Mouse (Mus musculus): ENCODE measurements around the gene Slc29a1.
A peak's percentile ranks its signal among the peaks of the same experiment; 100 is the strongest.
"Not testable (repeated sequence)": the region's sequence is repeated elsewhere in the genome, so short reads cannot be mapped to it uniquely, and the experiment has no call there.

The Slc29a1 gene

GRCm38 (mm10) chr17:45599446-45600242 is at the start of gene Slc29a1:
Slc29a1 (minus strand) TSS chr17:45599606.
- DNase-seq = peak; percentile 84

GRCm38 (mm10) chr17:45644185-45644584 is 44.8 kb upstream of the Slc29a1 start:
- DNase-seq = no peak

- peak; percentile 72 for DNase-seq
Observed at GRCm38 (mm10) chr17:45642701-45643100, 43.3 kb upstream of the Slc29a1 start.

DNA sequence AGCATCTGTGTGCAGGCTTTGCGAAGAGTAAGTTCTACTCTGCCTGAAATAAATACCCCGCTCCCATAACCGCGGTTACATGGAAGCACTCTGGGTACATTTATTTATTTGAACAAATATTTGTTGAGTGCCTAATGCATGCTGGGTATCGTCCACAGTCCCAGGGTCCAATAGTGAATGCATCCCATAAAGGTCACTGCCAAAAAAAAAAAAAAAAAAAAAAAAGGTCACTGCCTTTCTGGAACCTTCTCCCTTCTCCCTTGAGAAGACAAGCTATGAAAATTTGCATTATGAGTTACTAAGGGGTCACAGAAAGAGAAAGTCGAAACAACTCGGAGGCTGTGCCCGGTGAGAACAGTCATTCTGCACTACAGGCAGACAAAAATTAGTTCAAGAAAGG is 42.6 kb upstream of the Slc29a1 start:
- no peak for DNase-seq

DNA sequence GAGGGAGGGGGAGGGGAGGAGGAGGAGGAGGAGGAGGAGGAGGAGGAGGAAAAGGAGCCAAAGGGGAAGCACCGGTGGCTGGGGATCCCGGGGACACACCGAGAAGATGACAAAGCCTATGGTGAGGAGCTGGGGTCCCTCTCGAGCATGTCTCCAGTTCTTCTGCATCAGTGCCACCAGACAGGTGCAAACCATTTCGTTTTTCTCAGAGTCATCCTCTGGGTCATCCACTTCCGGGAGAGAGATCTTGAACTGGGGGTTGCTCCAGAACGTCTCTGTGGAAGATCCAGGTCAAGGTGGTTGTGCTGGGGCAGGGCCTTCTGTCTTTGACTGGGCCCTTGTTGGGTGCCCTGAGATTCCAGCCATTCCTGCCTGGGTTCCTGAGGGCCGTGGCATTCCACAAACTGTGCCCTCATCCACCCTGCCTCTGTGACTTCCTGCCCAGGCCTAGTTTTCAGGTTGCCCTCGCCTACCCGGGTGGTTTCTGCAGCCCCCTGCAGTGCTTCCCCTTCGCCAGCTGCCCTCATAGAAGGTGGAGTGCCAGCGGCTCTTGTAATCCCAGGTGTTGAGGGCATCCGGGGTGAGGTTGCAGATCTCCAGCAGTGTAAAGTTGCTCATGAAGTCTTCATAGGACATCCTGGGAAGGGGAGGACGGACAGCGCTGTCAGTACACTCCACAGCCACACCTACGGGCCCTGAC is 39.3 kb upstream of the Slc29a1 start:
- DNase-seq = no peak

DNA sequence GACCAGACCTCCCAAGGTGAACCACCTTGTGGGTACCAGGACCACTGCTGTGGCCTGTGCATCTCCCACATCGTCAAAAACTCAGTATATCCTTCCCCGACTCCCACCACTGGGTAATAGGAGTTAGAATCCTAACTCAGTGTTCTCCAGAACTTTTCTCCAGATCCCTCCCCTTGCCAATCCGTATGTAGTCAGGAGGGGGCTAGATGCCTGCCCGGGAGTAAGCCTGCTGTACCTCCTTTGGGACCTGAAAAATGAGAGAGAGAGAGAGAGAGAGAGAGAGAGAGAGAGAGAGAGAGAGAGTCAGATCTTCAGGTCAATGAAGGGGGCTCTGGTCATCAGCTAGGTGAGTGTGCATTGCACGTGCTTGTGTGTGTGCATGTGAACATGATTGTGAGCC is 34.6 kb upstream of the Slc29a1 start:
- no peak for DNase-seq

- no peak for DNase-seq
Observed at GRCm38 (mm10) chr17:45631940-45632339, 32.5 kb upstream of the Slc29a1 start.

- DNase-seq = no peak
Observed at GRCm38 (mm10) chr17:45630992-45631391, 31.6 kb upstream of the Slc29a1 start.

- DNase-seq = peak; percentile 74
Observed at GRCm38 (mm10) chr17:45629861-45630694, 30.7 kb upstream of the Slc29a1 start.

DNA sequence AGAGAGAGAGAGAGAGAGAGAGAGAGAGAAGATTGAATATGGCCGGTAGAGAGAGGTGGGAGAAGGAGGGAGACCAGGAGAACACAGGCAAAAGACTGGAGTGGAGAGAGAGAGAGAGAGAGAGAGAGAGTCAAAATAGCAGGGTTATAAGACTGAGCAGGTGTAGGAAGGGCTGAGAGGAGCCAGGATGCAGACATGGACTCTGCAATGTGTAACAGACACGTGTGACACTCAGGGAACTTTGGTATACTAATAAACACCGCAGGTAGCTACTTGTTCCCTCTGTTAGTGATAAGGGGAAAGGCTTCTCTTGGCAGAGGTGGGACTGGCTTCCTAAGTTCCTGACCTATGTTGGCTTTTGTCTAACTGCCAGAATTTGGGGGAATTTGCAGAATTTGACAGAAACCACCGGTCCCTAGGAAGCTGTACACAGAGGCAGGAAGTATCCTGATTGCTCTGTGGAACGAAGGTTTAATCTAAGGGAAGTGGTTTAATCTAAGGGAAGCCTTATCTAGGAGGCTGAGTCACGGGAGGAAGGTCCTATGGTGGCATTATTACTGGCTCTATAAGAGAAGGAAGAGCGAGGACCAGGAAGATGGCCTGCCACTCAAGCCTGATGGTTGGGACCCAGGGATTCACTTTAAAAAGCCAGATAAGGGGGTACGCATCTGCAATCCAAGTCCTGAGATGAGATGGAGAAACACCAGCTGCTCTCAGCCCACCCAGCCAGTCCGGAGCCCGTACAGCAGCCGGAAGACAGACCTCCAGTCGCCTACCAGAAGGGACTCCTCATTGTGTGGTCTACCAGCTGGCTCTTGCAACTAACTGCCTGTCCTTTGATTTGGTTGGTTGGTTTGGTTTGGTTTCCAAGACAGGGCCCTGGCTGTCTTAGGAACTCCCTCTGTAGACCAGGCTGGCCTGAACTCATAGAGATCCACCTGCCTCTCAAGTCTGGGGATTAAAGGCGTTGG is 29.8 kb upstream of the Slc29a1 start:
- DNase-seq = peak; percentile 53

DNA sequence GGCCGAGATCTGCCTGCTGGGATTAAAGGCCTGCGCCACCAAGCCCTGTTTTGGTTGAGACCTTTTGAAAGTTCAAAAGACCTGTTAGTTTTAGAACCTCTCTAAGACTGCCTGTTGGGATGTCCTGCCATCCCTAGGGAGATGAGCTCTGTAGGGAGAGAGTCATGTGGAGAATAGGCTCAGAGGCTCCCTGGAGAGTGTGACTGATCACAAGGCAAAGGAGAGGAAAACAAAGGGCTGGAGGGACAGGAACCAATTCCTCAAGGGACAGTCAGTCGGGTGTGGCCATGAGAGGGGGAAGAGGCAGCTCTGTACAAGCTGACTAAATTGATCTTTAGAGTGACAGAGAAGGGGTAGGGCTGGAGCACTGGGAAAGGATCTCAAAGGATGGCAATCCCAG is 28.8 kb upstream of the Slc29a1 start:
- no peak for DNase-seq

GRCm38 (mm10) chr17:45626577-45627134 is 27.2 kb upstream of the Slc29a1 start:
- peak; percentile 84 for DNase-seq

DNA sequence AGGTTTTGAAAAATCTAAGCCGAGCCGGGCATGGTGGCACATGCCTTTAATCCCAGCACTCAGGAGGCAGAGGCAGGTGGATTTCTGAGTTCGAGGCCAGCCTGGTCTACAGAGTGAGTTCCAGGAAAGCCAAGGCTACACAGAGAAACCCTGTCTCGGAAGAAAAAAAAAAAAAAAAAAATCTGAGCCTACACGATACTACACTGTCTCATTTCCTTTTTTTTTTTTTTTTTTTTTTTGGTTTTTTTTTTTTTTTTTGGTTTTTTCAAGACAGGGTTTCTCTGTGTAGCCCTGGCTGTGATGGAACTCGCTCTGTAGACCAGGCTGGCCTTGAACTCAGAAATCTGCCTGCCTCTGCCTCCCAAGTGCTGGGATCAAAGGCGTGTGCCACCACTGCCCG is 24.0 kb upstream of the Slc29a1 start:
- not testable (repeated sequence) for DNase-seq

DNA sequence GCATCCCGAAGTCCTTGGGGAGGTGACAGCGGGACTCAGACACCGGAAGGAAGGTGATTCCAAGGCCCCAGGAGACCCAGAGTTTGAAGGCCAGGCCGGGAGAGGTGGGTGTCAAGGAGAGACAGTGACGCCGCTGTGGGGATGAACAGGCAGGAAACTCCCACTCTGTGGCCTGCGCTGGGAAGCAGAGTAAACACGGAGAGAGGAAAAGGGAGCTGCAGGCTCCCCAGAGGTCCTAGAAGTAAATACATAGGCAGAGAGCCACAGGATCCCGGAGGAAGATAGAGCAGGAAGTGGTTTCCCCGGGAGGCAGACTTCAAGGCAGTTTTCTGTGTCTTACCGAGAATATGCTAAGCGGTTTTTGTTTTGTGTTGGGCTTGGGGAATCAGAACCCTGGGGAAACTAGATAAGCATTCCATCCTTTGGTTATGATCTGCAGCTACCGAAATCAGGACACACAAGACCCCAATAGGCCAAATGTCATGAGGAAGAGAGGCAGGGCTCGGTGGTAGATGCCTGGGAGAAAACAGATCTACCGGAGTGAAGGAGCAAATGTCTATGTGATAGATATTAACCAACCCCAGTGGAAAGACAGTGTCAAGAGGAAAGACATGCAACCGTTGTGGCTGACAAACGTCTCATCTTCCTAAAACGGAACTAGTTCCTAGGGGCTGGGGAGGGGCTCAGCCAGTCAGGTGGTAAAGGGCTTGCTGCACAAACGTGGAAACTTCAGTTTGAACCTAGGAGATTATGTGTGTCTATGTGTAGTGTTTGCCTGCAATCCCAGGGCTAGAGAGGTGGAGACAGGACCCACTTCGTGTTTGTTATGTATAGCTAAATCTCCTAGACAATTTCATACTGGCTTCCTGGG is 20.2 kb upstream of the Slc29a1 start:
- peak; percentile 65 for DNase-seq

DNA sequence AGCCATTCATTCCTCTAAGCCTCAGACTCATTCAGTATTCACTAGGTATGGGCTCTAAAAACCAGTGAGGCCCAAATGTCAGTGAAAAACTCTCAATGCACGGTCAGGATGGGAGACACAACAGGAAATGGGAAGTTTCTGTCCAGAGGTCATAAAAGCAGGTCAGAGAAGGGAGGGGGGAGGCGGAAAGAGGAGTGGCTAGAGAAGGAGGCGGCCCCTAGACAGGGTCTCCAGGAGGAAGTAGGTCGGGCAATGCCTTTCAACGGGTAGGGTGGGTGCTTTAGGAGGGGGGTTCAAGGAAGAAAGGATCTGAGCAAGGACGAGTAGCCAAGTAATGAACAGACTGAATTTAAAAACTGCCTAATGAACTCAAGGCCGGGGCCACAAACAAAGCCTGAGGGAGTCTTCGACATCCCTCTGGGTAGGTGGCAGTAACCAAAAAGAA is 19.6 kb upstream of the Slc29a1 start:
- DNase-seq = peak; percentile 79

DNA sequence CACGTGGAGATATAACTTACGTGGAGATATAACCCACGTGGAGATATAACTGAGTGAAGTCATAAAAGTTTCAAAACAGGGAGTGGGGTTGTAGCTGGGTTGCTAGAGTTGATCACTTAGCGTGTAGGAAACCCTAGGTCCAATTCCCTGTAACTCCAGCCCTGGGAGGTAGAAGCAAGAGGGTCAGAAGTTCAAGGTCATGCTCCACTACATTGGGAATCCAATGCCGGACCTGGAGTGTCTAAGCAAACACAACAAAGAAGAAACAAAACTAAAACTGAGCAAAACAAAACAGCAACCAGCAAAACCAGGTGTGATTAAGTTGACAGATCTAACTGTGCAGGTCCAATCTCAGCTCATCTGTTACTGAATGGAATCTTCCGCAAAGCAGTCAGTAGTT is 18.2 kb upstream of the Slc29a1 start:
- DNase-seq = no peak

DNA sequence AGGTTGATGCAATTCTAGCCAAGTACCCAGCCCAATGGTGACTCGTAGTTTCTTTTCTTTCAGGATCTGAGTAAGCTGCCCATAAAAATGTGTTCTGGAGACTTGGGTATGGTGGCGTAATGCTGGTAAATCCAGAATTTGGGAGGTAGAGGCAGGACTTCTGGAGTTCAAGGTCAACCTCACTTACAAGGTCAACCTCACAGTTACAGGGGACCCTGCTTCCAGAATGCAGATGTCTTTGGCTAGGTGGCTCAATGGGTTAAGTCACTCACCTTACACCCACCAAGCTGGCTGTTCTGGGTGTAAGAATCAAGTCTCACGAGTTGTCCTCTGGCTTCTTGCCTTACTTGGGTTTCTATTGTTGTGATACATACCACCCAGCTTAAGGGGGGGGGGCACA is 17.3 kb upstream of the Slc29a1 start:
- DNase-seq = no peak

DNA sequence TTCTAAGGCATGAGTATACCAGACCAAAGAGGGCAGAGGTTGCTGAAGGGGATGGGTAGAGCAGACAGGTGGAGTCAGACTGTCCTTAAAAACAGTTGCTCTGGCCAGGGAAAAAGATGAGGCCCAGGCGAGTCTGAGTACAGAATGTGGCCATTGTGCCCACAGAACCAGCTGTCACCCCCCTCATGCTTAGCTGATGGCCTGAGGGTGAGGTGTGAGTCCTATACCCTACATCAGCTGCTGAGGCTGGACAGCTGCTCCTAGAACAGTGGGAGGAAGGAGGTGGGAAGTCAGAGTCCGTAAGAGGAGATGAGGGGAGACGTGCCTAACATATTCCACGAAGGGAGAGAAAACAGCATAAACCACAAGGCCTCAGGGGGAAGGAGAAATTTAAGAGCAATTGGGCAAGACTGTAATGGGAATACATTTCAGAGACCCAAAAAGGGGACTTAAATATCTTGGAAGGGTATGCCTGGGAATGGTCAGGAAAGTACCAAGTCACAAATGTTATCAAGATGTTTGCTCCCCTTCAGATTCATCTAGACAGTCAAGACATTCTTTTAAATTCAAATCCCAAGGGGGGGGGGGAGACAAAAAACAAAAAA is 16.7 kb upstream of the Slc29a1 start:
- DNase-seq = no peak

DNA sequence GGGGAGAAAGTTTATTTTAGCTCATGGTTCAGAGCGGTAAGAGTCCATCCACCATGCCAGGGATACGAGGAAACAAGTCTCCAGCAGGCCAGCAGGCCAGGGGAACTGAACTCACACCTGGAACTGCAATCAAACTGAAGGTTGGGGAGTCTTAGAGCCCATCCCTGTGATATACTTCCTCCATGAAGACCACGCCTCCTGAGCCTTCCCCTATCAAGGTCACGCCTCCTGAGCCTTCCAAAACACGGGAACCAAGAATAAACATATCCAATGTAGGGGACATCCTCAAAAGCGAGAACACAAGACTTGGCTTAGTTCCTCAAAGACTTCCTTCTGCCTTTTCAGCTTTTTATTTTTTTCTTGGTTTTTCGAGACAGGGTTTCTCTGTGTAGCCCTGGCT is 13.5 kb upstream of the Slc29a1 start:
- DNase-seq = no peak

- DNase-seq = no peak
Observed at GRCm38 (mm10) chr17:45612008-45612407, 12.6 kb upstream of the Slc29a1 start.

All from kidney, postnatal 14 days (tissue).